Mouse (Mus musculus): ENCODE measurements around the gene Slc39a11. TPM values are rescaled to one million over a fixed set of nuclear protein-coding genes. Genes with fewer than 3 reads are reported as not detected.
A peak's percentile ranks its signal among the peaks of the same experiment; 100 is the strongest.

Slc39a11 gene
- polyA plus RNA-seq, 1 experiment from 2014 or later = 40.1 TPM

- no peak overlapping the region for H3K4me2 ChIP-seq (ENCODE audit: low read length)
- H3K27me3 ChIP-seq (replicated peaks; ENCODE audit: control insufficient read depth, insufficient read depth, low read length) = no peaks in the 10 kb centered on the region
- H3K9me3 ChIP-seq (ENCODE audit: control insufficient read depth, low read length) = no peaks in the 10 kb centered on the region
- no peak for ATAC-seq
- no peaks in the 10 kb centered on the region for H3K36me3 ChIP-seq (ENCODE audit: control insufficient read depth, insufficient read depth, low read length)
- WGBS = 89% methylated on average over 13 of the region's 14 CpGs
- H3K4me3 ChIP-seq (ENCODE audit: low read length) = no peak overlapping the region
- peaks cover 11% of the 10 kb centered on the region for H3K4me1 ChIP-seq (ENCODE audit: control insufficient read depth, insufficient read depth, low read depth, low read length)
- no peak overlapping the region for H3K27ac ChIP-seq (ENCODE audit: low read depth, low read length)
- no peak overlapping the region for H3K9ac ChIP-seq (ENCODE audit: low read depth, low read length)
These were observed 390.0 kb downstream of the Slc39a11 start for GRCm38 (mm10) chr11:113259712-113260382.

- 86% methylated on average over 6 of the region's 6 CpGs for WGBS
- no peaks in the 10 kb centered on the region for H3K9me3 ChIP-seq (ENCODE audit: control insufficient read depth, low read length)
- no peak overlapping the region for H3K4me2 ChIP-seq (ENCODE audit: low read length)
These were observed 391.9 kb downstream of the Slc39a11 start for GRCm38 (mm10) chr11:113258016-113258415.

GRCm38 (mm10) chr11:113254653-113255052 lies 395.2 kb downstream of the Slc39a11 start:
- no peak overlapping the region for H3K4me2 ChIP-seq (ENCODE audit: low read length)
- H3K27me3 ChIP-seq (replicated peaks; ENCODE audit: control insufficient read depth, insufficient read depth, low read length) = no peaks in the 10 kb centered on the region
- H3K27ac ChIP-seq (ENCODE audit: low read depth, low read length) = no peak overlapping the region
- H3K36me3 ChIP-seq (ENCODE audit: control insufficient read depth, insufficient read depth, low read length) = no peaks in the 10 kb centered on the region
- no peak overlapping the region for H3K9ac ChIP-seq (ENCODE audit: low read depth, low read length)
- no peaks in the 10 kb centered on the region for H3K9me3 ChIP-seq (ENCODE audit: control insufficient read depth, low read length)
- 34% methylated on average over 6 of the region's 6 CpGs for WGBS
- no peak for ATAC-seq
- no peaks in the 10 kb centered on the region for H3K4me1 ChIP-seq (ENCODE audit: control insufficient read depth, insufficient read depth, low read depth, low read length)
- no peak overlapping the region for H3K4me3 ChIP-seq (ENCODE audit: low read length)

More at GRCm38 (mm10) chr11:113258016-113258415, 391.9 kb downstream of the Slc39a11 start:
- Histone ChIP-seq H3K9ac (ENCODE audit: low read depth, low read length) (no peak overlapping the region), H3K4me1 (ENCODE audit: control insufficient read depth, insufficient read depth, low read depth, low read length) (peaks cover 11% of the 10 kb centered on the region), H3K27ac (ENCODE audit: low read depth, low read length) (no peak overlapping the region), H3K36me3 (ENCODE audit: control insufficient read depth, insufficient read depth, low read length) (no peaks in the 10 kb centered on the region), H3K4me3 (ENCODE audit: low read length) (no peak overlapping the region), H3K27me3 (replicated peaks; ENCODE audit: control insufficient read depth, insufficient read depth, low read length) (no peaks in the 10 kb centered on the region)
- no peak for ATAC-seq

- ATAC-seq = no peak
These were observed 396.7 kb downstream of the Slc39a11 start for GRCm38 (mm10) chr11:113253169-113253568.

GRCm38 (mm10) chr11:113251172-113251571 lies 398.7 kb downstream of the Slc39a11 start:
- Histone ChIP-seq H3K4me2 (ENCODE audit: low read length) (no peak overlapping the region), H3K27me3 (replicated peaks; ENCODE audit: control insufficient read depth, insufficient read depth, low read length) (no peaks in the 10 kb centered on the region), H3K4me3 (ENCODE audit: low read length) (no peak overlapping the region), H3K4me1 (ENCODE audit: control insufficient read depth, insufficient read depth, low read depth, low read length) (no peaks in the 10 kb centered on the region), H3K9ac (ENCODE audit: low read depth, low read length) (no peak overlapping the region), H3K36me3 (ENCODE audit: control insufficient read depth, insufficient read depth, low read length) (no peaks in the 10 kb centered on the region), H3K9me3 (ENCODE audit: control insufficient read depth, low read length) (no peaks in the 10 kb centered on the region), H3K27ac (ENCODE audit: low read depth, low read length) (no peak overlapping the region)
- 95% methylated on average over 7 of the region's 7 CpGs for whole genome bisulfite sequencing
- no peak for ATAC-seq

More at GRCm38 (mm10) chr11:113253169-113253568, 396.7 kb downstream of the Slc39a11 start:
- Histone ChIP-seq H3K4me2 (ENCODE audit: low read length) (no peak overlapping the region), H3K36me3 (ENCODE audit: control insufficient read depth, insufficient read depth, low read length) (no peaks in the 10 kb centered on the region), H3K4me1 (ENCODE audit: control insufficient read depth, insufficient read depth, low read depth, low read length) (no peaks in the 10 kb centered on the region), H3K4me3 (ENCODE audit: low read length) (no peak overlapping the region), H3K27ac (ENCODE audit: low read depth, low read length) (no peak overlapping the region), H3K9me3 (ENCODE audit: control insufficient read depth, low read length) (no peaks in the 10 kb centered on the region), H3K9ac (ENCODE audit: low read depth, low read length) (no peak overlapping the region), H3K27me3 (replicated peaks; ENCODE audit: control insufficient read depth, insufficient read depth, low read length) (no peaks in the 10 kb centered on the region)
- 99% methylated on average over 4 of the region's 4 CpGs for WGBS

- WGBS = 69% methylated on average over 9 of the region's 9 CpGs
- ATAC-seq = no peak
- H3K9me3 ChIP-seq (ENCODE audit: control insufficient read depth, low read length) = no peaks in the 10 kb centered on the region
- H3K9ac ChIP-seq (ENCODE audit: low read depth, low read length) = no peak overlapping the region
- no peak overlapping the region for H3K4me2 ChIP-seq (ENCODE audit: low read length)
- H3K27ac ChIP-seq (ENCODE audit: low read depth, low read length) = no peak overlapping the region
- H3K27me3 ChIP-seq (replicated peaks; ENCODE audit: control insufficient read depth, insufficient read depth, low read length) = no peaks in the 10 kb centered on the region
- H3K36me3 ChIP-seq (ENCODE audit: control insufficient read depth, insufficient read depth, low read length) = no peaks in the 10 kb centered on the region
- H3K4me1 ChIP-seq (ENCODE audit: control insufficient read depth, insufficient read depth, low read depth, low read length) = no peaks in the 10 kb centered on the region; the same call in 1 of the 2 replicates
- H3K4me3 ChIP-seq (ENCODE audit: low read length) = no peak overlapping the region
These were observed 403.4 kb downstream of the Slc39a11 start for GRCm38 (mm10) chr11:113246475-113246874.

GRCm38 (mm10) chr11:113245666-113246065 lies 404.2 kb downstream of the Slc39a11 start:
- no peaks in the 10 kb centered on the region; the same call in 1 of the 2 replicates for H3K4me1 ChIP-seq (ENCODE audit: control insufficient read depth, insufficient read depth, low read depth, low read length)
- no peak overlapping the region for H3K9ac ChIP-seq (ENCODE audit: low read depth, low read length)
- 0 out of 2 replicates have a peak, but pooled peaks have one; percentile 34 for ATAC-seq
- H3K9me3 ChIP-seq (ENCODE audit: control insufficient read depth, low read length) = no peaks in the 10 kb centered on the region
- no peak overlapping the region for H3K4me3 ChIP-seq (ENCODE audit: low read length)
- no peaks in the 10 kb centered on the region for H3K27me3 ChIP-seq (replicated peaks; ENCODE audit: control insufficient read depth, insufficient read depth, low read length)
- no peak overlapping the region for H3K27ac ChIP-seq (ENCODE audit: low read depth, low read length)
- 58% methylated on average over 10 of the region's 10 CpGs for WGBS
- H3K4me2 ChIP-seq (ENCODE audit: low read length) = no peak overlapping the region
- H3K36me3 ChIP-seq (ENCODE audit: control insufficient read depth, insufficient read depth, low read length) = no peaks in the 10 kb centered on the region

GRCm38 (mm10) chr11:113234432-113234831 lies 415.4 kb downstream of the Slc39a11 start:
- Histone ChIP-seq H3K4me2 (ENCODE audit: low read length) (no peak overlapping the region), H3K9ac (ENCODE audit: low read depth, low read length) (no peak overlapping the region), H3K36me3 (ENCODE audit: control insufficient read depth, insufficient read depth, low read length) (no peaks in the 10 kb centered on the region), H3K4me1 (ENCODE audit: control insufficient read depth, insufficient read depth, low read depth, low read length) (peaks cover 10% of the 10 kb centered on the region; the same call in 1 of the 2 replicates), H3K9me3 (ENCODE audit: control insufficient read depth, low read length) (no peaks in the 10 kb centered on the region), H3K4me3 (ENCODE audit: low read length) (no peak overlapping the region), H3K27ac (ENCODE audit: low read depth, low read length) (no peak overlapping the region), H3K27me3 (replicated peaks; ENCODE audit: control insufficient read depth, insufficient read depth, low read length) (no peaks in the 10 kb centered on the region)
- 86% methylated on average over 2 of the region's 2 CpGs for WGBS
- no peak for ATAC-seq

- H3K4me2 ChIP-seq (ENCODE audit: low read length) = no peak overlapping the region
- peaks cover 10% of the 10 kb centered on the region; the same call in 1 of the 2 replicates for H3K4me1 ChIP-seq (ENCODE audit: control insufficient read depth, insufficient read depth, low read depth, low read length)
- H3K9me3 ChIP-seq (ENCODE audit: control insufficient read depth, low read length) = no peaks in the 10 kb centered on the region
- H3K9ac ChIP-seq (ENCODE audit: low read depth, low read length) = peak overlapping the region; percentile 31
- H3K27me3 ChIP-seq (replicated peaks; ENCODE audit: control insufficient read depth, insufficient read depth, low read length) = no peaks in the 10 kb centered on the region
- 11% methylated on average over 6 of the region's 6 CpGs for WGBS
- no peaks in the 10 kb centered on the region for H3K36me3 ChIP-seq (ENCODE audit: control insufficient read depth, insufficient read depth, low read length)
- ATAC-seq = no peak
- no peak overlapping the region for H3K27ac ChIP-seq (ENCODE audit: low read depth, low read length)
- H3K4me3 ChIP-seq (ENCODE audit: low read length) = no peak overlapping the region
These were observed 417.8 kb downstream of the Slc39a11 start for GRCm38 (mm10) chr11:113232049-113232448.

All from hindbrain, embryonic 16.5 days (tissue).